Mouse (Mus musculus): ENCODE data around the gene Kcnj16. TPM values are rescaled to one million over a fixed set of nuclear protein-coding genes. Genes with fewer than 3 reads are reported as not detected.

Kcnj16 gene
- total and polyA plus RNA-seq, 2 experiments from 2014 or later: 1.4 to 3.1 TPM

DNA sequence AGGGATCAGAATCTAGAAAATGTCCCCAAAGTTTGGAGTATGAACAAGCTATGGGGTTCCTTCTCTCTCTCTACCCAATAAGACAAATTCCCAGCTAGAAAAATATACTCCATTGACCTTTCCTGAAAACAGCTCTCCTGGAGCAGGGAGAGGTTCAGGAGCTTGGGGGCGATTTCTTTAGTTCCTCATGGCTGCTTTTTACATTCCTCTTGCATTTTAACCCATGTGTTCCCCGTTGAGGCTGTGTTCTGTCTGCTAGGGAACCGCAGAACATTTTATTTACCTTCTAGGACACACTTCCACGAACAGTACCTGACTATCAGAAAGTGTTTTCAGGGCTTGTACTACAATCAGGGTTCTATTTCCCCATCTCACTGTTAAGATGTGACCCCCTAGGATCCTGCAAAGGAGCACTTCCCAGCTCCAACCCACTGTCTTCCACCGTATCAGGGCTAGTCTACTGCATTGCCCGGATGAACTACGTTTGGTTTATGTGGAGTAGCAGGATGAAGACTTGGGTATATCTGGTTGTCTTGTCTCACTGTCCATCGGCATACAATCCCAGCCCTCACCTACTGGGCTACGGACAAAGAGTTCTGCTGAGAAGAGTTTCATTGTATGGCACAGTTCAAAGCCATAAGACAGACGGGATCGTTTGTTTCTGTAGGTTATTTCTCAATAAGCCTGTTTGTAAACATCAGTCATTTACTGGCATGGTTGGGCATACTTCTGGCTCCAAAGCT, 643 bp upstream of the Kcnj16 start:
- Histone ChIP-seq H3K27me3 (ENCODE audit: insufficient read depth, low read length) (no peaks in the 10 kb centered on the region), H3K4me3 (ENCODE audit: low read depth, low read length) (no peak overlapping the region), H3K4me1 (ENCODE audit: insufficient read depth) (no peaks in the 10 kb centered on the region), H3K9ac (no peak overlapping the region), H3K9me3 (ENCODE audit: low read length) (no peaks in the 10 kb centered on the region), H3K4me2 (ENCODE audit: low read depth) (no peak overlapping the region), H3K36me3 (ENCODE audit: insufficient read depth) (no peaks in the 10 kb centered on the region), H3K27ac (ENCODE audit: low read depth, low read length) (no peak overlapping the region)
- ATAC-seq (no peak), DNase-seq (no peak)
- WGBS: 80% methylated on average over 11 of the region's 11 CpGs
- no peak for TF ChIP-seq CTCF (IDR thresholded peaks at IDR 0.05; ENCODE audit: low read depth)

DNA sequence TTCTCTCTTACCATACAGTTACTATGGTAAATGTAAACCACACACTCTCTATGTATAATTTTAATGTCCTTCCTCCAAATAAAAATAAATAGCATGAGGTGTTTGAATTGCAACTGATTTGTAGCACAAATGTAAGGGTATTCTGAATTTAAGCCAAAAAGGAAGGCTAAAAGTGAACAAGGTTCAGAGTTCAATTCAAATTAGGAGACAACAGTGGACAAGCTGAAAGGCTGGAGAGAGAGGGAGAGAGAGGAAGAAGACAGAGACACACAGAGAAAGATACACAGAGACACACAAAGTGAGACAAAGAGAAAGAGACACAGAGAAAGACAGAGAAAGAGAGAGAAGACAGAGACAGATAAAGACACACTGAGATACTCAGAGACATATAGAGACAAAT, 1.1 kb downstream of the Kcnj16 start:
- no peaks in the 10 kb centered on the region for H3K36me3 ChIP-seq (ENCODE audit: insufficient read depth)
- TF ChIP-seq CTCF (IDR thresholded peaks at IDR 0.05; ENCODE audit: low read depth): no peak
- ATAC-seq (no peak), DNase-seq (no peak)
- H3K4me1 ChIP-seq (ENCODE audit: insufficient read depth): no peaks in the 10 kb centered on the region
- no peak overlapping the region for H3K27ac ChIP-seq (ENCODE audit: low read depth, low read length)
- H3K4me3 ChIP-seq (ENCODE audit: low read depth, low read length): no peak overlapping the region
- no peak overlapping the region for H3K9ac ChIP-seq
- H3K9me3 ChIP-seq (ENCODE audit: low read length): no peaks in the 10 kb centered on the region
- H3K27me3 ChIP-seq (ENCODE audit: insufficient read depth, low read length): no peaks in the 10 kb centered on the region
- H3K4me2 ChIP-seq (ENCODE audit: low read depth): no peak overlapping the region

DNA sequence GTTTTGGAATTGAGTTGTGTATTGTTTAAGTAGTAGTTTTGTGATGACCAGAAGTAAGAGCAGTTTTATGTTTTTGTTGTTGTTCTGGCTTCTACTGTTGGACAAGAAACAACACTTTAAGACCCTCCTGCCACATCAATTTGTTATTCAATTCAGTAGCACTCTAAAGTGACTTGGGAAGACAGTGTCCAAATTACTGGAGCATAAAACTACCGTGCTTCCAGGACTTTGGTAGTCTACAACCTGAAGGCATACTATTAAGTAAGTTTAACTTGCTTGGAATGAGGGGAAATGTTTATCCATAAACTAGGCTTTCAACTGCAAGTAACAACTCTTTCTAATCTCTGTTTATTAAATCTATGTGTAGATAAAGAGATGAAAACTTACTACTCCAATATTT, 17.7 kb downstream of the Kcnj16 start:
- 73% methylated on average over 1 of the region's 1 CpGs for WGBS
- no peaks in the 10 kb centered on the region for H3K9me3 ChIP-seq (ENCODE audit: low read length)
- TF ChIP-seq CTCF (IDR thresholded peaks at IDR 0.05; ENCODE audit: low read depth): no peak
- no peak overlapping the region for H3K27ac ChIP-seq (ENCODE audit: low read depth, low read length)
- no peak overlapping the region for H3K4me3 ChIP-seq (ENCODE audit: low read depth, low read length)
- no peaks in the 10 kb centered on the region for H3K4me1 ChIP-seq (ENCODE audit: insufficient read depth)
- no peak overlapping the region for H3K9ac ChIP-seq
- no peaks in the 10 kb centered on the region for H3K36me3 ChIP-seq (ENCODE audit: insufficient read depth)
- no peak for ATAC-seq
- H3K4me2 ChIP-seq (ENCODE audit: low read depth): no peak overlapping the region
- no peak for DNase-seq
- no peaks in the 10 kb centered on the region for H3K27me3 ChIP-seq (ENCODE audit: insufficient read depth, low read length)

DNA sequence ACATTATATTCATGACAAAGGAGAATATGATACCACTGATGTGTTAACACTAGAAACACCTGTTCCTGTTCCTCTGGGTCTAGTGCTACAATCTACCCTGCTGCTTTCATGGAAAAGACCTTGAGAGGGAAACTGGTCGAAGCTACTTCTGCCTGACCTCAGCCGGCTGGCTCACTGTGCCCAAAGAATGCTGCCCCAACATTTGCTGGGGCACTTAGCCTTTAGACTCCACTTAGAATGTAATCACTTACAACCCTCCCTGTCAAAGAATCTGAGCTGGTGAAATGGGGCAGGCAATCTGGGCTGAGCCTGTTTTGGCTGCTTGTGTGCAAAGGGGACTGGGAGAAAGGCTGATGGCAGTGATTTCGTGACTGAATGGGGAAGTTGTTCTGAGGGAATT, 18.1 kb downstream of the Kcnj16 start:
- Histone ChIP-seq H3K4me3 (ENCODE audit: low read depth, low read length) (no peak overlapping the region), H3K4me1 (ENCODE audit: insufficient read depth) (no peaks in the 10 kb centered on the region), H3K27me3 (ENCODE audit: insufficient read depth, low read length) (no peaks in the 10 kb centered on the region), H3K36me3 (ENCODE audit: insufficient read depth) (no peaks in the 10 kb centered on the region), H3K9ac (no peak overlapping the region), H3K4me2 (ENCODE audit: low read depth) (no peak overlapping the region), H3K9me3 (ENCODE audit: low read length) (no peaks in the 10 kb centered on the region), H3K27ac (ENCODE audit: low read depth, low read length) (no peak overlapping the region)
- peak; percentile 11 for DNase-seq
- no peak for ATAC-seq
- 37% methylated on average over 3 of the region's 3 CpGs for WGBS
- no peak for TF ChIP-seq CTCF (IDR thresholded peaks at IDR 0.05; ENCODE audit: low read depth)

DNA sequence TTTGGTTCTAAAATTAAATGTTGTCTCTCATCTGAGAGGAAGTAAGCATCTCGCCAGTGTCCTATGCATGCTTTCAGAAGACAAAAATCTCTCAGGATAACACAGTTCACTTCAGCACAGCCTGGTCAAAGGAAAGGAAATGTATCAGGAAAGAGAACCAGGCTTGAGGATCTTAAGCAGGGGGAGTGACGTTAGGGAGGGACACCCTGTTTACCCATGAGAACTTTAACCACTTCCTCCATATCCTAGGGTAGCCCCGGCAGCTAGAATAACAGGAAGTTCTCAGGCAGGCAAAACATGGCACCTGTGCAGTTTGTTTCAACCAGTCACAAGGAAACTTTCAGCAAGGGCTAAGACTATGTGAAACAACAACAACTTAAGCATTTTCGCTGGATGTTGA, 25.8 kb downstream of the Kcnj16 start:
- H3K9me3 ChIP-seq (ENCODE audit: low read length): no peaks in the 10 kb centered on the region
- no peak overlapping the region for H3K4me2 ChIP-seq (ENCODE audit: low read depth)
- no peaks in the 10 kb centered on the region for H3K4me1 ChIP-seq (ENCODE audit: insufficient read depth)
- no peaks in the 10 kb centered on the region for H3K27me3 ChIP-seq (ENCODE audit: insufficient read depth, low read length)
- H3K27ac ChIP-seq (ENCODE audit: low read depth, low read length): no peak overlapping the region
- no peak for TF ChIP-seq CTCF (IDR thresholded peaks at IDR 0.05; ENCODE audit: low read depth)
- DNase-seq (no peak), ATAC-seq (no peak)
- H3K9ac ChIP-seq: no peak overlapping the region
- H3K4me3 ChIP-seq (ENCODE audit: low read depth, low read length): no peak overlapping the region
- H3K36me3 ChIP-seq (ENCODE audit: insufficient read depth): no peaks in the 10 kb centered on the region
- 85% methylated on average over 4 of the region's 4 CpGs for WGBS

DNA sequence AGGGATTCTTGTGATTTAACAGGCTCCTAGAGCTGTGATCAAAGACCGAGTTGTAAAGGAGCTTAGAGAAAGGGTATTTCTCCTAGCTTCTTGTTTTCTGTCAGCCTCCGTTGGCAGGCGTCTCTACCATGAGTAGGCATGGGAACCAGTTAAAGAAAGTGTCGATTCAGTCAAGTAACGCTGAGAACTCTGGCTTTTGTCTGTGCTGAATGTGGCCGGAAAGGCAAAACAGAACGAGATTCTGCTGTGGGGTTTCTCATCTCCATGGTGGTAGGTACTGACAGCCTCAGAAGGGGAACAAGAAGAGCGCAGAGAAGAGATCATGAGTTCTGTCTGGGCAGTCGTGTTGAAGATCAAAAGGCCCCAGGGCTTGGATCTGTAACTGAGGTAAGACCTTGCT, 29.4 kb downstream of the Kcnj16 start:
- WGBS: 28% methylated on average over 9 of the region's 9 CpGs
- H3K4me3 ChIP-seq (ENCODE audit: low read depth, low read length): no peak overlapping the region
- H3K9ac ChIP-seq: no peak overlapping the region
- no peak overlapping the region for H3K4me2 ChIP-seq (ENCODE audit: low read depth)
- ATAC-seq: peak; percentile 78
- TF ChIP-seq CTCF (IDR thresholded peaks at IDR 0.05; ENCODE audit: low read depth): no peak
- H3K4me1 ChIP-seq (ENCODE audit: insufficient read depth): no peaks in the 10 kb centered on the region
- no peak overlapping the region for H3K27ac ChIP-seq (ENCODE audit: low read depth, low read length)
- H3K27me3 ChIP-seq (ENCODE audit: insufficient read depth, low read length): no peaks in the 10 kb centered on the region
- no peaks in the 10 kb centered on the region for H3K9me3 ChIP-seq (ENCODE audit: low read length)
- peak; percentile 42 for DNase-seq
- H3K36me3 ChIP-seq (ENCODE audit: insufficient read depth): no peaks in the 10 kb centered on the region

DNA sequence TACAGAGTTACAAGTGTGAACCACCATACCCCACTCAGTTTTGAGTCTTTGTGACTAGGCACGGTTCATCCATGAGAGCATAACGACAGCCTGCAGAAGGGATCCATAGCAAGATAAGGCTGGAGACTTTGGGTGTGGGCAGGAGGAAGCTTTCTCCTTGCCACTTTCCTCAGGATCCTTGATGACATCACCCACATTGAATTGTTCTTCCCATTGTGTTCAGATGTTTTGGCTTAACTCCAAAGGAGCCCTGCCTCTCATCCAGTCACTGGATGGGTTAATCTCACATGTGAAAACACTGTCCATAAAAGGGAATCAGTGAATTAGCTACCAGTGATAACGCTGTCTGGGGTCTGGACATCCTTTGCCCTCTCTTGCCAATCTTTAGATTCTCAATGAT, 37.3 kb downstream of the Kcnj16 start:
- H3K9ac ChIP-seq: no peak overlapping the region
- no peaks in the 10 kb centered on the region for H3K27me3 ChIP-seq (ENCODE audit: insufficient read depth, low read length)
- ATAC-seq (no peak), DNase-seq (no peak)
- H3K4me2 ChIP-seq (ENCODE audit: low read depth): no peak overlapping the region
- H3K36me3 ChIP-seq (ENCODE audit: insufficient read depth): no peaks in the 10 kb centered on the region
- no peak for TF ChIP-seq CTCF (IDR thresholded peaks at IDR 0.05; ENCODE audit: low read depth)
- H3K4me3 ChIP-seq (ENCODE audit: low read depth, low read length): no peak overlapping the region
- no peaks in the 10 kb centered on the region for H3K9me3 ChIP-seq (ENCODE audit: low read length)
- no peak overlapping the region for H3K27ac ChIP-seq (ENCODE audit: low read depth, low read length)
- WGBS: 79% methylated on average over 3 of the region's 3 CpGs
- H3K4me1 ChIP-seq (ENCODE audit: insufficient read depth): no peaks in the 10 kb centered on the region
